Mouse (Mus musculus) C2C12 (cell line): ENCODE data around the gene Pdcd7. TPM values are rescaled to one million over a fixed set of nuclear protein-coding genes. Genes with fewer than 3 reads are reported as not detected.

Source experiments
- H3K27me3 ChIP-seq: one replicate; pipeline ENCODE4 v1.6.1; 2011; ENCODE audit not compliant: control insufficient read depth, insufficient read depth, insufficient read length
- H3K36me3 ChIP-seq: one replicate; pipeline ENCODE4 v1.6.1; 2011; ENCODE audit not compliant: control insufficient read depth, insufficient read depth
- H3K4me3 ChIP-seq: one replicate; pipeline ENCODE4 v1.5.1; 2011; ENCODE audit warnings: mild to moderate bottlenecking, control low read depth; ENCODE audit not compliant: poor library complexity, insufficient read depth, severe bottlenecking
- H3K79me2 ChIP-seq: one replicate; pipeline ENCODE4 v1.6.1; 2011; ENCODE audit not compliant: control insufficient read depth, insufficient read depth
- H3K79me3 ChIP-seq: one replicate; pipeline ENCODE4 v1.6.1; 2011; ENCODE audit warnings: low read depth, control low read depth
- H3ac ChIP-seq: one replicate; pipeline ENCODE3; 2011; ENCODE audit warnings: low read depth; ENCODE audit not compliant: control insufficient read depth, insufficient read length
- CEBPB ChIP-seq: IDR thresholded peaks from one replicate; pipeline ENCODE4 v1.6.1; 2011; ENCODE audit warnings: low read depth, mild to moderate bottlenecking, control low read depth, moderate library complexity
- CTCF ChIP-seq: IDR thresholded peaks from one replicate; pipeline ENCODE4 v1.5.1; 2011; ENCODE audit not compliant: control insufficient read depth, insufficient read depth, insufficient read length
- FOSL1 ChIP-seq: IDR thresholded peaks from one replicate; pipeline ENCODE4 v1.8.0; 2011; ENCODE audit warnings: mild to moderate bottlenecking, low read length; ENCODE audit not compliant: poor library complexity, insufficient read depth, severe bottlenecking
- MAX ChIP-seq: IDR thresholded peaks from one replicate; pipeline ENCODE4 v1.6.1; 2011; ENCODE audit warnings: mild to moderate bottlenecking, control low read depth
- MYOD1 ChIP-seq: IDR thresholded peaks from one replicate; pipeline ENCODE4 v1.6.1; 2011; ENCODE audit warnings: low read depth; ENCODE audit not compliant: control insufficient read depth, insufficient read length
- MYOG ChIP-seq: IDR thresholded peaks from one replicate; pipeline ENCODE4 v1.6.1; 2011; ENCODE audit not compliant: control insufficient read depth, insufficient read length; ENCODE audit errors: extremely low read depth
- USF1 ChIP-seq: IDR thresholded peaks from one replicate; pipeline ENCODE4 v1.6.1; 2011; ENCODE audit warnings: low read depth, mild to moderate bottlenecking, control low read depth, moderate library complexity
- long read RNA-seq, 2 experiments: library from polyadenylated mRNA; unstranded; transcript quantifications; one replicate each; pipeline ENCODE4 v2.0.0; 2019 to 2020
- polyA plus RNA-seq: library from polyadenylated mRNA; unstranded; fragments of >200 nt; fragmentation: generic; extraction: Trizol; gene quantifications from one replicate; pipeline ENCODE4 v1.2.1, GENCODE M21; 2012; ENCODE audit warnings: missing spikeins

Gene Pdcd7
- polyA plus RNA-seq: 9.7 TPM
- long read RNA-seq, experiment 1, partial matches to known transcripts: 1 of 4 reads
- long read RNA-seq, experiment 1, other reads (novel, unspliced or antisense): 3 of 4 reads
- long read RNA-seq, experiment 2, transcript Pdcd7-201 (5 exons, 2,419 nt): major isoform, 6 of 6 reads
- long read RNA-seq, experiment 2, partial matches to known transcripts: 0 of 6 reads
- long read RNA-seq, experiment 2, other reads (novel, unspliced or antisense): 0 of 6 reads

GRCm38 (mm10) chr9:65345854-65346475 is at the start of gene Pdcd7:
Pdcd7 (plus strand) TSS chr9:65346104.
- Histone ChIP-seq H3K4me3 (peak within 1 kb of the TSS; percentile 60), H3ac (peak within 1 kb of the TSS; percentile 88), H3K36me3 (no peaks in the 10 kb centered on the region), H3K27me3 (no peaks in the 10 kb centered on the region), H3K79me2 (peaks cover 43% of the 10 kb centered on the region), H3K79me3 (peaks cover 33% of the 10 kb centered on the region)
- peak; percentile 29 for TF ChIP-seq FOSL1
- TF ChIP-seq MYOG: no peak
- no peak for TF ChIP-seq MYOD1

GRCm38 (mm10) chr9:65297056-65297455 is 48.8 kb upstream of the Pdcd7 start:
- TF ChIP-seq CEBPB (no peak), MAX (no peak), MYOG (no peak), MYOD1 (no peak), USF1 (no peak)
- H3K36me3 ChIP-seq: peaks cover 21% of the 10 kb centered on the region
- H3K79me3 ChIP-seq: peaks cover 21% of the 10 kb centered on the region
- no peaks in the 10 kb centered on the region for H3K27me3 ChIP-seq
- H3ac ChIP-seq: no peak overlapping the region
- peaks cover 47% of the 10 kb centered on the region for H3K79me2 ChIP-seq
- no peak overlapping the region for H3K4me3 ChIP-seq

GRCm38 (mm10) chr9:65298761-65299160 is 47.1 kb upstream of the Pdcd7 start:
- Histone ChIP-seq H3ac (no peak overlapping the region), H3K79me2 (peaks cover 47% of the 10 kb centered on the region), H3K36me3 (peaks cover 37% of the 10 kb centered on the region), H3K4me3 (no peak overlapping the region), H3K27me3 (no peaks in the 10 kb centered on the region), H3K79me3 (peaks cover 21% of the 10 kb centered on the region)
- TF ChIP-seq MYOG (no peak), MYOD1 (no peak), FOSL1 (no peak), CTCF (no peak), USF1 (no peak)

GRCm38 (mm10) chr9:65299650-65300049 is 46.3 kb upstream of the Pdcd7 start:
- Histone ChIP-seq H3ac (no peak overlapping the region), H3K27me3 (no peaks in the 10 kb centered on the region), H3K79me2 (peaks cover 42% of the 10 kb centered on the region), H3K4me3 (no peak overlapping the region), H3K36me3 (peaks cover 41% of the 10 kb centered on the region), H3K79me3 (peaks cover 19% of the 10 kb centered on the region)
- TF ChIP-seq MAX (no peak), MYOD1 (no peak), USF1 (no peak), CEBPB (no peak), MYOG (no peak)

- no peak overlapping the region for H3K4me3 ChIP-seq
- no peaks in the 10 kb centered on the region for H3K79me3 ChIP-seq
- TF ChIP-seq MYOD1 (no peak), USF1 (no peak)
- H3K79me2 ChIP-seq: peaks cover 13% of the 10 kb centered on the region
- H3K27me3 ChIP-seq: no peaks in the 10 kb centered on the region
- H3K36me3 ChIP-seq: peaks cover 58% of the 10 kb centered on the region
- H3ac ChIP-seq: no peak overlapping the region
Observed at GRCm38 (mm10) chr9:65302327-65302983, 43.4 kb upstream of the Pdcd7 start.

GRCm38 (mm10) chr9:65303586-65303985 is 42.3 kb upstream of the Pdcd7 start:
- Histone ChIP-seq H3K36me3 (peaks cover 55% of the 10 kb centered on the region), H3K79me2 (peaks cover 5% of the 10 kb centered on the region), H3K27me3 (no peaks in the 10 kb centered on the region)

More at GRCm38 (mm10) chr9:65303586-65303985, 42.3 kb upstream of the Pdcd7 start:
- Histone ChIP-seq H3K79me3 (no peaks in the 10 kb centered on the region), H3ac (no peak overlapping the region), H3K4me3 (no peak overlapping the region)
- TF ChIP-seq MYOG (no peak), MYOD1 (no peak), FOSL1 (no peak), CEBPB (no peak), USF1 (no peak), CTCF (no peak), MAX (no peak)
